35 mouse cellular contexts compared by ENCODE assay signal in the genomic region with DNA sequence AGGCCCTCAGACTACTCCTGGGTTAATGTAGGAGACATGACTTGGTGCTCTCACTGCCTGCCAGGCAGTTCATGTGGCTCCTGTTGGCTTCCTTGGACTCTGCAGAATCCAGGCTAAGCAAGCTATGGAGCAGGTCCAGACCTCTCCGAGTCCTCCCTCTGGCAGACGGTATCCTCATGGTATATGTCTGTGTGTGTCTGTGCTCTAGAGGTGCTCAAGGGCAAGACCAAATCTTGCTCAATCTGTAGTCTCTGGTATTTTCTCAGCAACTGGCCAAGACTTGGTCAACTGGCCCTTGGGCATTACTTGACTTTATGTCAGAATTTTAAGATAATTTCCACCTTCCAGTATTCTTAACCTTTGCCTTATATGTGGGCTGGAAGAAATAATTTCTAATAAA. TPM values are rescaled to one million over a fixed set of nuclear protein-coding genes. Genes with fewer than 3 reads are reported as not detected.
"Had no signal": no experiment of that assay in that cellular context is flagged by ENCODE, and none has a peak within 500 bp of the region (broad histone marks: within the 10 kb centered on the region; RNA-seq: fewer than 3 reads in every experiment).

No protein-coding gene starts in this region.

- H3K9ac ChIP-seq: limb, embryonic 12.5 days; limb, embryonic 13.5 days; limb, embryonic 15.5 days; liver, embryonic 12.5 days; liver, embryonic 13.5 days; liver, embryonic 14.5 days; liver, embryonic 15.5 days; liver, postnatal 0 days; lung, embryonic 14.5 days; lung, embryonic 15.5 days; midbrain, embryonic 12.5 days; midbrain, embryonic 13.5 days; midbrain, embryonic 15.5 days; neural tube, embryonic 12.5 days; neural tube, embryonic 13.5 days had no signal

- DNase-seq: left cerebral cortex, postnatal 4 days; liver; liver, embryonic 13.5 days; liver, postnatal 0 days; lung, adult 2 months; lung, embryonic 14.5 days; lung, postnatal 10 days; lung, postnatal 14 days; lung, postnatal 36 days; lung, postnatal 4 days; midbrain, embryonic 14.5 days had no signal

- H3K4me2 ChIP-seq: limb, embryonic 12.5 days; limb, embryonic 13.5 days; limb, embryonic 15.5 days; liver, embryonic 11.5 days; liver, embryonic 12.5 days; liver, embryonic 13.5 days; liver, embryonic 15.5 days; lung, embryonic 14.5 days; lung, embryonic 15.5 days; midbrain, embryonic 11.5 days; midbrain, embryonic 12.5 days; midbrain, embryonic 13.5 days; midbrain, embryonic 15.5 days; neural tube, embryonic 12.5 days; neural tube, embryonic 13.5 days had no signal

- H3K4me3 ChIP-seq: limb, embryonic 10.5 days; limb, embryonic 12.5 days; limb, embryonic 13.5 days; limb, embryonic 15.5 days; liver, embryonic 12.5 days; liver, embryonic 13.5 days; liver, embryonic 15.5 days; lung, embryonic 15.5 days; megakaryocyte, embryonic 14.5 days; midbrain, embryonic 10.5 days; midbrain, embryonic 12.5 days; midbrain, embryonic 13.5 days; midbrain, embryonic 15.5 days; myocyte; neural tube, embryonic 12.5 days; neural tube, embryonic 13.5 days had no signal

- H3K4me1 ChIP-seq: limb, embryonic 10.5 days; limb, embryonic 12.5 days; limb, embryonic 13.5 days; liver, embryonic 12.5 days; liver, embryonic 13.5 days; liver, embryonic 15.5 days; midbrain, embryonic 10.5 days; midbrain, embryonic 15.5 days; neural tube, embryonic 12.5 days; neural tube, embryonic 13.5 days had no signal

- H3K27ac ChIP-seq: limb, embryonic 10.5 days; limb, embryonic 12.5 days; limb, embryonic 13.5 days; limb, embryonic 15.5 days; liver, embryonic 12.5 days; liver, embryonic 13.5 days; liver, embryonic 14.5 days; liver, embryonic 15.5 days; lung, embryonic 15.5 days; macrophage; midbrain, embryonic 10.5 days; midbrain, embryonic 12.5 days; midbrain, embryonic 13.5 days; midbrain, embryonic 15.5 days; neural tube, embryonic 12.5 days; neural tube, embryonic 13.5 days had no signal

- H3K27me3 ChIP-seq: limb, embryonic 12.5 days; limb, embryonic 13.5 days; limb, embryonic 15.5 days; liver, embryonic 12.5 days; liver, embryonic 13.5 days; liver, embryonic 15.5 days; lung, embryonic 15.5 days; megakaryocyte, embryonic 14.5 days; midbrain, embryonic 12.5 days; midbrain, embryonic 13.5 days; midbrain, embryonic 15.5 days; neural tube, embryonic 12.5 days; neural tube, embryonic 13.5 days had no signal

- H3K9me3 ChIP-seq: limb, embryonic 10.5 days; limb, embryonic 12.5 days; limb, embryonic 13.5 days; limb, embryonic 15.5 days; liver, embryonic 12.5 days; liver, embryonic 13.5 days; liver, embryonic 15.5 days; lung, embryonic 15.5 days; megakaryocyte, embryonic 14.5 days; midbrain, embryonic 10.5 days; midbrain, embryonic 12.5 days; midbrain, embryonic 13.5 days; midbrain, embryonic 15.5 days; neural tube, embryonic 12.5 days; neural tube, embryonic 13.5 days had no signal

- ATAC-seq: liver, embryonic 12.5 days; liver, postnatal 0 days; lung, postnatal 0 days; midbrain, embryonic 13.5 days; midbrain, embryonic 15.5 days; midbrain, embryonic 16.5 days had no signal

RNA-seq across cellular contexts. Expression of gene Tubb2b, which starts 55.1 kb away (rescaled TPM):
- total RNA-seq: liver, adult 2 months; megakaryocyte progenitor cell, adult 5-6 weeks; megakaryocyte-erythroid progenitor cell, adult 5-6 weeks had no signal
